Mouse (Mus musculus) lung, adult 18-20 months (tissue): Measurements from ENCODE around the gene Mnat1.

Experiments
- DNase-seq, 2 experiments: peaks; one replicate each; pipeline ENCODE4 v3.0.0; 2022; ENCODE audit warnings: mixed read lengths in 2 of 2

Mnat1 gene

DNA sequence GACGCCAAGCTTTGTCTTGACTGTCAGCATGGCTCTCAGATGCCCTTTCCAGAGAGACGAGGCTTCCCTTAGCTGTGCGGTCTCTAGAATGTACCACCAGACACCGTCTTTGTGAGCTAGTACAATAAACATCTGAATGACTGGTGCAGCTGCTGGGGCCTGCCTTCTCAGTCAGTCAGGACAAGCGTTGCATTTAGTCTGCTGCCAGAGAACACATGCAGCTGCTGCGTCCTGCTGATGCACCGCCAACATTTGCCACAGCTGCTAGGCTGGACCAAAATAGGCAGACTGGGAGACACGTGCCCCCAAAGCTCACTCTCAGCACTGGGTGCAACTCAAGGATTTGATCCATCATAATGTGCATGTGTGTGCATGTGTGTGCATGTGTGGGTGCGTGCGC, 118.4 kb downstream of the Mnat1 start:
- no peak for DNase-seq

- no peak for DNase-seq
These were observed 122.2 kb downstream of the Mnat1 start for GRCm38 (mm10) chr12:73245687-73246086.

DNA sequence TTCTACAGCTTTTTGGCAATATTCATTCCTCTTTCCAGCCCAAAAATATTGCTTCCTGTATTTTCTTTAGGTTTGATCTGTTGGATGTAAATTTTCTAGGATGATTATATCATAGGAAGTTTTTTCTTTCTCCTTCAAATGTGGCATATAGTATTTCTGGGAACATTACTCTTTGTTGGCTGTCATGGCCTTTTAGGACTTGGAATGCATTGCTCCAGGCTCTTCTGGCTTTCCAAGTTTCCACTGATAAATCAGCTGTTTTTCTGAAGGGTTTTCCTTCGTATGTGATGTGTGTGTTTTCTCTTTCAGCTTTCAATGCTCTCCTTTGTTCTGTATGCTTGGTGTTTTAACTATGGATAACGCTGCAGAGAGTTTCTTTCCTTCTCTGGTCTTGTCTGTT, 131.5 kb downstream of the Mnat1 start:
- no peak for DNase-seq

GRCm38 (mm10) chr12:73259269-73259668, 135.8 kb downstream of the Mnat1 start:
- DNase-seq = no peak

DNA sequence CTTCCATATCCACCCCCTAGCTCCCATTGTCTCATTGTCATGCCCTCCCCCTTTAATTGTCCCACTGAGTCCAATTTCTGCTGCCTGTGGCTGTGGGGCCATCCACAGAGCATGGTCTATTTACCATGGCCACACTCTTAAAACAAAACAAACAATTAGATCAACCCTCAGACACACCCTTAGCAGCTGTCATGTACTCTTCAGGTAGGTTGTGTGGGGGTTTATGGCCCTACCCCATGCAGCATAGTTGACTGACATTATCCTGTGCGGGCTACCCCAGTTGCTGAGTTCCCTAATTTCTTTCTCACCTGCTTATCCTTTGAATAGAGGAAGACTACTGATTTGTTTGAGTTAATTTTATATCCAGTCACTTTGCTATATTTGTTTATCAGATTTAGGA, 136.8 kb downstream of the Mnat1 start:
- no peak for DNase-seq

DNA sequence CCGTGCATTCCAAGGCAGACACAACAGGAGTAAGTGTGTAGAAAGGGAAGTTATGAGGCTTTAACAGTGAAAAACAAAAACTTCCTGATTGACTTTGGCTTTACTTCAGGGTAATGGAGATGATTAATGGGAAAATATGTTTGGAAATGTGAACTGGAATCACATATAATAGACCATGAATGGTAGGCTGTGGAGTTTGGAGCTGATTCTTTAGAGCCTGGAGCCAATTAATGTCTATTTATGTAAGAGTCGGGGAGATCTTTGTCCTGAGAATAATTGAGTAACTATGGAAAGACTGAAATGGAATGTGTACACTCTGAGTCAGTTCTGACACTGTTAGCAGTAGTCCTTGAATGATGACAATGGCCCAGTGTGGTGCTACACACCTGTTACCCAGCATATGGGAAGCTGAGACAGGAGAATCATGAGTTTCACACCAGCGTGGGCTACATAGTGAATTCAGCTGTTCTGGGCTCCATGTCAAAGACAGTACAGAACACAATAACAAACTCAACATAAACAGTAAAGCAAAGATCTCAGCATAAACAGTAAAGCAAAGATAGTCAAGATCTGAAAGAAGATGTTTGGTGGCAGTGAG, 142.0 kb downstream of the Mnat1 start:
- no peak for DNase-seq

DNA sequence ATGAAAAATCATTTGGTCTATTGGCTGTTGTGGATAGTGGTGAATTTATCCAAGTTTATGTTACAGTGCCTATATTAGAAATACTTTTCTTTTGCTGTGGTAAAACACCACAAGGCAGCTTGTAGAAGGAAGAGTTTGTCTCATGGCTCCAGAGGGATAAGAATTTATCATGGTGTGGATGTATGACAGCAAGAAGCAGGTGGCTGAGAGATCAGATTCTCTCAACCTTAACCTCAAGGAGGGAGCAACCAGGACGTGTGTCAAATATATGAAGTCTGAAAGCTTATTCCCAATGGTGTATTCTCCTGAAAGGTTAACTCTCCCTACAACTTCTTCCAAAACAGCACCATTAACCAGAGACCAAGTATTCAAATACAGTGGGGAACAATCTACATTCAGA, 143.1 kb downstream of the Mnat1 start:
- no peak for DNase-seq

DNA sequence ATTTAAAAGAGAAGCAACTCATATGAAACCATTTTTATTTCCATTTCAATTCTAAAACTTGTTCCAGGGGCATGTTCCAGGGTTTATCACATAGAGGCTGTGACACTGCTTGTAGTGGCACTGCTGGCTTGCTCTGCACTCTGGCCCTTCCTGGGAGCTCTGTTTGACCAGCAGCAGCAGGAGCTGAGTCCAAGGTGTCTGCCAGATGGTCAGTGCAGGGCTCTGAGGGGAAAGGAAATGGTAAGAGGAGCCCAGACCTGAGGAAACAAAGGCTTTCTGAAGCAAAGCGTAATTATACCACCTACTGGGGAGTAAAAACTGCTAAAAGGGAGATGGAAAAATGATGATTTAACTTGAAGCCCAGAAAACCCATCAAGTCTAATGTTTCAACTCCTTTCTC, 145.0 kb downstream of the Mnat1 start:
- DNase-seq = no peak

GRCm38 (mm10) chr12:73269531-73269930, 146.0 kb downstream of the Mnat1 start:
- DNase-seq = no peak

GRCm38 (mm10) chr12:73269933-73270332, 146.4 kb downstream of the Mnat1 start:
- DNase-seq = no peak

- no peak for DNase-seq
These were observed 151.4 kb downstream of the Mnat1 start for GRCm38 (mm10) chr12:73274921-73275320.

GRCm38 (mm10) chr12:73286287-73287092, 163.0 kb downstream of the Mnat1 start, which contains the start of the genes Trmt5 and Slc38a6:
TSS of gene Trmt5 (minus strand) at chr12:73286710.
TSS of gene Slc38a6 (plus strand) at chr12:73286779.
- DNase-seq = peak; percentile 92 to 94

DNA sequence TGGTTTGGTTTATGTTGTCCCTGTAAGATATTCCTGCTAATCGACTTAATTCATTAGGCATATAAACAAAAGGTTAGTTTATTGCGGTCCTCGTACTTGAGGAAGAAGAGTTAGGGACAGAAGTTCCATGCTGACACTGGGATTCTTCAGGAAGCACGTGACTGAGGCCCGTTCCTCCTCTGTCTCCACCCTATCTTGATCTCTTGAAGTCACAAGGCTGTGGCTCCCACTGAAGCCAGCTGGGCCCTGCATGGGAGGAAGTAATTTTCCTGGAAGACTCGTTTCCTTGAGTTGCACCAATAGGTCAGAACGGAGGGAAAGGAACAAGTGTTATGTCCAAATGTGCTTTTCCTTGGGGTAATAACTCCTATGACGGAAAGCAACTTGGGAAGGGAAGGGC, 164.1 kb downstream of the Mnat1 start:
- DNase-seq = peak; percentile 59 to 63

GRCm38 (mm10) chr12:73288626-73289025, 165.1 kb downstream of the Mnat1 start:
- DNase-seq = no peak

DNA sequence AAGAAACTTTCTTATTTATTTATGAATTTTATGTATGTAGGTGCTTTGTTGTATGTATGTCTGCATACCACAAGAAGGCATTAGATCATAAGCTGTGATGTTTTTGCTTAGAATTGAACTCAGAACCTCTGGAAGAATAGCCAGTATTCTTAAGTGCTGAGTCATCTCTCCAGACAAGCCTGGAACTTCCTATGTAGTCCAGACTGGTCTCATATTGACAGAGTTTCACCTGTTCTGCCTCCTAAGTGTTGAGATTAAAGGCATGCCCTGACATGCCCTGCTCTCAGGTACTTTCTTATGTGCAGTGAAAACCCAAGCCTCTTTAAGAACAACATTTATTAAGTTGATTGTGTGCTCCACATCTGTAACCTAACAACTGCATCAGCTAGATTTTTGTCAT, 171.4 kb downstream of the Mnat1 start:
- DNase-seq = peak in 1 of 2 experiments; percentile 35

DNA sequence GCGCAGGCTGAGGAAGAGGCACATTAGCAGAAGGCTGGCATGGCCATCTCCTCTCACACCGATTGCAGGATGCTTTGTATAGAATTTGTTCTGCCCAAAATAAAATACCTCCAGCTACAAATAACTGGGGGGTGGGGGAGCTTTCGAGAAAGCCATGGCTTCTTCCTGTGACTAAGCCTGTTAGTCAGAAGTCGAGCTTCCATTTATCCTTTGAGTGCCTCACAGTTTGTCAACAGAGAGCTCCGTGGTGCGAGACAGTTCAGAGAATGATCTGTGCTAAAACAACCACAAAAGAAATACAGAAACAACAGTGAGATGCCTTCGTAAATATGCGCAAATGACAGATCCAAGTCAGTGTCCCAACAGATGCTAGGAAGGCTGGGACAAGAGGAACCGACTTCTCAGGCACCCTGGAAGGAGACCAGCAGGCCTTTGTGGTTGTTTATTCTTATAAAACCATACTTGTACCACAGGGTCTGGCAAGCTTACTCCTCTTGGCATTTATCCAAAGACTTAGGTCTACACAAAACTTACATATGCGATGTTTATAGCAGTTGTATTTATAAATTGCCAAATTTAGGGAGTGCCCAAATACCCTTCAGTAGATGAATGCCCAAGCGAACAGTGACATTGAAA, 172.1 kb downstream of the Mnat1 start:
- DNase-seq = no peak

DNA sequence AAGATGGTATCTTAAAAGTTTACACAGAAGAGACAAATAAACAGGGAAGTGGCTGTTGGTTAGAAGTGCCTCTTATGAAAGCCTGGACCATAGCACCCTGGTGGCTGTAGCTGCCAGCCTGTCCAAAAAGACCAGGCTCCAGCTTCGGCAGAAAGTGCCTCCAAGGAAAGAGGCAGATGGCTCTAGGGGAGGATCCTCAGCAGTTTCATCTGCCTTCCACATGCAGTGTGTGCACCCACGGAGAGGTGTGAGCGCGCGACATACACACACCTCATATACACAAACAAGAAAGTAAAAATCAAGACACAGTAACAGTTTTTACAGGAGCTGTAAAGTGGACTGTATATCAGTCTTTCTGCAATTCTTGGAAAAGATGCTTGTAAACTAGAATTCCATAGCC, 175.1 kb downstream of the Mnat1 start:
- DNase-seq = no peak

GRCm38 (mm10) chr12:73300531-73300930, 177.0 kb downstream of the Mnat1 start:
- no peak for DNase-seq

DNA sequence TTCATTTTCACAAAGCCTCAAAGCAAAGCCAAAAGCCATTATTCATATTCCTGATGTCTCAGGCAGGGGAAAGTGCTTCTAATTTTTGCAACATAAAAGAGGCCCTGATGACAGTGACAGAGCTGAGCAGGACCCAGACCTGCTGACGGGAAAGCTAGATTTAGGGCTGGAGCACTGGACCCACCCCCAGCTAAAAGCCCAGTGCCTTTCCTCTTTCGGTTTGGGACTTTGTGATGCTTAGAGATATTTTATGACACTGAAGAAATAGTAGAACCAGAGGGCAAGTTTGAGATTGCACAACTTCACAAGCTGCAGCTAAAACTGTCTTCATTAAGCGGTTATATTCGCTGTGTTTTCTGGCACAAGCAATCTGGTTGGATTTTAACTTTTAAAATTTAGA, 181.1 kb downstream of the Mnat1 start:
- DNase-seq = no peak

GRCm38 (mm10) chr12:73307750-73308149, 184.2 kb downstream of the Mnat1 start:
- DNase-seq = no peak

- no peak for DNase-seq
These were observed 185.2 kb downstream of the Mnat1 start for GRCm38 (mm10) chr12:73308711-73309110.

DNA sequence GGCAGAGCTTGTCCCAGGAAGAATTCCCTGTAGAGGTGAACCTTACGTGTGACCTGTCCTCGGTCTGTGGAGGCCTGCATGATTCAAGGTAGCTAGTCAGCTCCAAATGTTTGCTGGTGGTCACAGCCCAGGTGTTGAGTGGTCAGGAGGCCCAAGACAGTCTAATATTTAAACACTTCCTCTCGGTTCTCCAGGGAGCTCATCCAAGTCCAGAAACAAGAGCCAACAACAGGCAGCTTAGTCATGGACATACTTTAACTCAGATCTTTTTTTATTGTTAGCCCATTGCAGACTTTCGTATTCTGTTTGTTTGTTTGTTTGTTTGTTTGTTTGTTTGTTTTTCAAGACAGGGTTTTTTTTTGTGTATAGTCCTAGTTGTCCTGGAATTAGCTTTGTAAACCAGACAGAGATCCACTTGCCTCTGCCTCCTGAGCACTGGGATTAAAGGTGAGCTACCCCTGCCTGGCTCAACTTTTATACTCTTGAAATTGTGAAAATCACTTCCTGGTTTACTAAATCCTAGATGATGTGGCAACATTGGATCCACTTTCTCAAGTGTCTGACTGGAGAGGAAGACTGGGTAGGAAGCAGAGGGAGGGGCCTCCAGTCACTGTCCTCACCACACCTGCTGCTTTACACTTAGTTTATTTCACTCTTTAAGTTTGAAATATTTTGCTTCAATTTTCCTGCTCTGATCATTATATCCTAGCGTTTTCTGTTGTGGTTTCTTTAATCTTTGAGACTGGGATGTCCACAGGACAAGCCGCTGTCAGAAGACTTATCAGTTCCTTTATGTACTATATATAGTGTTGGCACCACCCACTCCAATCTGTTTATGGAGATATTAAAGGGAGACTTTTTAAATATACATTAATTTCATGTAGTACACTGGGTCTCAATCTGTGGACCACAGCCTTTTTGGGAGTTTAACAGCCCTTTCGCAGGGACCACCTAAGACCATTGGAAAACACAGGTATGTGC, 194.5 kb downstream of the Mnat1 start:
- no peak for DNase-seq
